Mouse (Mus musculus) liver, embryonic 18 days (tissue): ENCODE results near the gene Gm8978. TPM values are rescaled to one million over a fixed set of nuclear protein-coding genes. Genes with fewer than 3 reads are reported as not detected.

Experiments used
- polyA plus RNA-seq: library from polyadenylated mRNA; depleted of rRNA; stranded (reverse); fragments of >200 nt; gene quantifications from 2 replicates; pipeline ENCODE4 v1.2.3, GENCODE M21; 2012; rRNA removed

Gene Gm8978
- polyA plus RNA-seq = not detected in 2 replicates

DNA sequence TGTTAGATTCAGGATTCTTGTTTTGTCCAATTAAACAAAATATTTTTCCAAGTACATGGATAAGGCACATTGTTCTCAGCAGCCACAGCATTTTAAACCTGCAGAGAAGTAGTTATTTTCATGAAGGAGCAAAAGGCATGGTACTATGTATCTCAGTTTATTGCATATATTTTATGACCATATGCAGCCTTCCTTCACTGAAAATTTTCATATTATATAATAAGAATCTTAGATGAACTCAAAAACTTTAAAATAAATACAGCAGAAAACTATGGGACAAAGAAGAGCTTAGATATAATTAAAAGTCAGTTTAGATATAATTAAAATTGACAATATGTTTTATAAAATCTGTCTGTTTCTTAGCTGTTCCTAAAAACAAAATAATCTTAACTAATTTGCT lies at the start of gene Gm8978:
TSS of gene Gm8978 (minus strand) at position 101 of the 400 bp plus-strand sequence.

Other genes starting within 250 kb of the Gm8978 start
- 0.30 and 0.36 TPM in 2 replicates for gene Rnls, start 233.0 kb downstream of the Gm8978 start, polyA plus RNA-seq
- not detected in 2 replicates for gene Lipo4, start 107.5 kb downstream of the Gm8978 start, polyA plus RNA-seq
- 0.01 and 0.05 TPM in 2 replicates for gene Lipo2, start 126.1 kb upstream of the Gm8978 start, polyA plus RNA-seq
- gene Lipo3, start 136.7 kb upstream of the Gm8978 start, polyA plus RNA-seq = 1.8 and 2.0 TPM in 2 replicates
- not detected in 2 replicates for gene Lipo1, start 162.2 kb upstream of the Gm8978 start, polyA plus RNA-seq